Comparison of ENCODE assay signal across 8 mouse cellular contexts in the genomic region with DNA sequence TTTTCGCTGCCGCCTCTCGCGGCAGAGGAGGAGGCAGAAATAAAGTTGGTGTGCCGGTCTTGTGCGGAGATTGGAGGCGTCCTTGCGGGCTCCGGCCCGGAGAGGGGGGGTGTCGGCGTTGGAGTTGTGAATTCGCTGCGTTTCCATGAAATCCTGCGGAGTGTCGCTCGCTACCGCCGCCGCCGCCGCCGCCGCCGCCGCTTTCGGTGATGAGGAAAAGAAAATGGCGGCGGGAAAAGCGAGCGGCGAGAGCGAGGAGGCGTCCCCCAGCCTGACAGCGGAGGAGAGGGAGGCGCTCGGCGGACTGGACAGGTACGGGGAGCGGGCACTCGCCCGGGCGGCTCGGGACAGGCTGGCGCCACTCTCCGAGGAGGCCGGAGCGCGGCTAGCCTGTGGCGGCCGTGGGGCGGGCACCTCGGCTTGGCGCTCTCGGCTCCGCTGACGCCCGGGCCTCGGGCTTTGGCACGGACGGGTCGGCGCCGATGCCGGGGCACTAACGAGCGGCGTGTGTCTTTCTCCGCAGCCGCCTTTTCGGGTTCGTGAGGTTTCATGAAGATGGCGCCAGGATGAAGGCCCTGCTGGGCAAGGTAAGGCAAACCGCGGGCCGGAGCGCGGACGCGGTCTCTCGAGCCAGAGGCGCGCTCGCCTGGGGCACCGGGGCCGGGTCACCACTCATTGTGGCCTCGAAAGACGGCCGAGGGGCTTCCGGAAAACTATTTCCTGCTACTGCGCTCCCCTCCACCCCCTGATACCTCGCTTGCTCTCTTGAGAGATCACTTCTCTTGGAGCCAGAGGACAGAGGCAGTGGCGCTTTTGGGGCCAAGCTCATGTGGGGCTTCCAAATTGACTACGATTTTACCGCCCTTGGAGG. TPM values are rescaled to one million over a fixed set of nuclear protein-coding genes. Genes with fewer than 3 reads are reported as not detected.
DNase-seq lines count a peak whose midpoint lies in the region; ATAC-seq lines count a peak whose summit lies in the region.

No protein-coding gene starts in this region.

- H3K9ac ChIP-seq in forebrain, embryonic 16.5 days (replicated peaks; ENCODE audit: low read depth, low read length): peak overlapping the region; percentile 77

- H3K4me3 ChIP-seq in forebrain, embryonic 16.5 days (replicated peaks; ENCODE audit: low read length): peak overlapping the region; percentile 88

- 0 out of 2 replicates have a peak, but pooled peaks cover 2% of the 10 kb centered on the region for H3K4me1 ChIP-seq in forebrain, embryonic 16.5 days (replicated peaks; ENCODE audit: control insufficient read depth, insufficient read depth, low read length)

- peak overlapping the region; percentile 75 for H3K4me2 ChIP-seq in forebrain, embryonic 16.5 days (ENCODE audit: low read length)

- no peaks in the 10 kb centered on the region for H3K36me3 ChIP-seq in forebrain, embryonic 16.5 days (ENCODE audit: control insufficient read depth, insufficient read depth)

- WGBS in forebrain, embryonic 16.5 days: under 1% methylated on average over 68 of the region's 95 CpGs

- peak; percentile 11 for DNase-seq in ES-CJ7 (ENCODE audit: low read depth, low spot score)
- DNase-seq in cerebellum, adult 11 months: peak; percentile 74
- peak; percentile 45 to 81 for DNase-seq in heart, postnatal 36 days
- DNase-seq in layer of hippocampus, adult 9-11 months: peak; percentile 37
- peak; percentile 48 for DNase-seq in lung, postnatal 14 days
- DNase-seq in retina, embryonic 14.5 days (ENCODE audit: low spot score): peak; percentile 70
- peak; percentile 51 to 73 for DNase-seq in thymus, postnatal 36 days

- intact Hi-C loops in heart, postnatal 36 days (cut with DNase I): loop anchor here (5.0 to 10.0 kb wide), 3 partner anchors 89 to 591 kb away; partner anchors contain the start of gene Fundc1

- H3K27ac ChIP-seq in forebrain, embryonic 16.5 days (ENCODE audit: low read length): peak overlapping the region; percentile 97

- H3K9me3 ChIP-seq in forebrain, embryonic 16.5 days (ENCODE audit: control insufficient read depth, low read length): no peaks in the 10 kb centered on the region

- no peaks in the 10 kb centered on the region for H3K27me3 ChIP-seq in forebrain, embryonic 16.5 days (replicated peaks; ENCODE audit: control insufficient read depth, insufficient read depth, low read length)

- ATAC-seq in forebrain, embryonic 16.5 days: peak; percentile 29

RNA-seq across cellular contexts. Expression of gene Kdm6a, which starts 0.7 kb away (rescaled TPM):
- 24.1 and 27.7 TPM in 2 replicates for polyA plus RNA-seq in forebrain, embryonic 16.5 days (2015; fragmentation: Nextera tagmentation; extraction: Ambion mirVana)
- 10 to 100 TPM; 23.7 to 51.5 TPM for total RNA-seq in heart, postnatal 36 days (2021)

RNA-seq across cellular contexts. Expression of gene Dusp21, which starts 17.4 kb away (rescaled TPM):
- not detected in 2 replicates for polyA plus RNA-seq in forebrain, embryonic 16.5 days (2015; fragmentation: Nextera tagmentation; extraction: Ambion mirVana)
- not detected for total RNA-seq in heart, postnatal 36 days (2021)

Comparison
In these comparisons a context has a peak if more than half of its experiments do, and no peak if none do; other contexts are left out.
1. Peak in every context shown above with its lines: DNase-seq, ATAC-seq, H3K4me3 ChIP-seq and H3K27ac ChIP-seq.
2. DNase-seq: peak in every context shown above with its lines; median percentile 74 in cerebellum, adult 11 months; 70 in retina, embryonic 14.5 days; 63 in heart, postnatal 36 days; 62 in thymus, postnatal 36 days; 48 in lung, postnatal 14 days; 37 in layer of hippocampus, adult 9-11 months; 11 in ES-CJ7.